Mouse (Mus musculus) T-helper 17 cell (primary cell): ENCODE data around the gene Rcor1.

Experiments used
- in situ Hi-C, 2 experiments: fragments of 300-600 bp; cut with MboI, MseI; formaldehyde crosslinking; loops; 1 replicate in 1 of 2; 2 replicates in 1 of 2; pipeline ENCODE4 v1.15.1; 2025; ENCODE audit warnings: high pct_unique_total_duplicates in 2 of 2

Gene Rcor1

GRCm38 (mm10) chr12:111155756-111156155 lies 116.6 kb downstream of the Rcor1 start:
- in situ Hi-C loops = loop anchor here in 1 of 2 experiments (10.0 kb wide), 1 partner anchor 671 kb away; no protein-coding TSS in a partner anchor

DNA sequence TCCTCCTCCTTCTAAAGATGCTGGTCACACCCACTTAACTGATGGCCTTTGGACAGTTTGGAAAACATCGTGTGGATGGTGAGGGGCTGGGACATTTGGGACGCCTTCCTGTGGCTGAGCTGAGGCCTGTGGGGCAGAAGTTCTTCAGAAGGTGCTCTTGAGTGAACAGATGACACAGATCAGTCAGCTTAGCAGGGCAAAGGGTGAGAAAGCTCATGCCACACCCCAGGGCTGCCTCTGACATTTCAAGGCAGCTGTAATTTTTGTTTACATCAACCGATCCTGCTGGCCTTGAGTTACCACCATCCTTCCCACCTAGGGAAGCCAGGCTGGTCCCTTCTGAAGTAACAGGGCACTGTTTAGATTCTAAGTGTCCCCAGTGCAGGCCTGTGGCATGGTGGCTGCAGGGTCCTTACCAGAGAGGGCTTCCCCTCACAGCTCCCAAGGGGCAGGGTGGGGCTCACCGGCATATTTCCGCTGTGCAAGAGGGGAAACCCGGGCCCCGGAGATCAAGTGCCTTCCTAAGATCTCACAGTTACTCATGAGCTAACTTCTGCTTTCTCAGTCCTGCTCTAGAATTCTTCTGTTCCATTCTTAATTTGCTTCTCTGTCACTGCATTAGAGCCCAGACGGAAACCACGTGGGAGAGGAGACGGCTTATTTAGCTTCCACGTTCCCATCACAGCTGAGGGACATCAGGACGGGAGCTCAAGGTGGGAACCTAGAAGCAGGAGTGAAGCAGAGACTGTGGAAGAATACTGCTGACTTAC lies 120.7 kb downstream of the Rcor1 start:
- in situ Hi-C loops = loop anchor here in 1 of 2 experiments (10.0 kb wide), 1 partner anchor 675 kb away; no protein-coding TSS in a partner anchor

- in situ Hi-C loops = no loop called here
These were observed 121.7 kb downstream of the Rcor1 start for GRCm38 (mm10) chr12:111160871-111161270.

GRCm38 (mm10) chr12:111161943-111162311 lies 122.8 kb downstream of the Rcor1 start:
- in situ Hi-C loops = no loop called here

GRCm38 (mm10) chr12:111162312-111163061 lies 123.3 kb downstream of the Rcor1 start:
- in situ Hi-C loops = no loop called here

GRCm38 (mm10) chr12:111164310-111164751 lies 125.2 kb downstream of the Rcor1 start:
- in situ Hi-C loops = no loop called here

DNA sequence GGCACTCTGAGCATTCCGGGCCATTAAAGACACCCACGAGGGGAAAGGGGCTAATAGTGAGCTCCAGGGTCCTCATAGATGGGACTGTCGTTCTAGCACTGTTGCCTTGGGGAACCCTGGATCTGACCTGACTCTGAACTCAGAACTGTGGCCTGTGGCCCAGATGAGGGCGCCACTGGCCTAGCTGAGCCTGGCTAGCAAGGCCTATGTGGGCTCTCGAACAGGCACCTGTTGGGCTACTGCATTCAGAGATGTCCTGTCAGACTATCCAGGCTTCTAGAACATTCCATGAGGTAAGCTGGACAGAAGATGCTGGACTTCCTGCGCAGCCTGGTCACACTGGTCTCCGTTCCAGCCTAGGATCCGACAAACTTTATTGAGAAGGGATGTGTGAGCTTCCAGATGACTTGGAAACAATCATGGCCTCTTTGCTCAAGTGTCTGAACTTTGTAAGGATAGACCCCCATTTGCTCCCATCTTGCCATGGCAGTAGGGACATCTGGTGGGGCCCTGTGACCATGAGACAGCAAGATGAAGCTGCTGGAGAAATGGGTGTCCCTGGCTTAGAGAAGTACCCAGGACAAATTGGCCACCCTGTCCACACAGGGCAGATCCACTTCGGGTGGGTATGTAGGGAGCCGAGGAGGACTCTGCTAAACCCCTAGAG lies 126.1 kb downstream of the Rcor1 start:
- in situ Hi-C loops = no loop called here
